Mouse (Mus musculus): ENCODE measurements around the gene Rab9b.
A peak's percentile ranks its signal among the peaks of the same experiment; 100 is the strongest.

The Rab9b gene

GRCm38 (mm10) chrX:136868061-136869040 is at the start of gene Rab9b:
Rab9b (minus strand) TSS chrX:136868755.
- DNase-seq (ENCODE audit: low read depth), result no peak

GRCm38 (mm10) chrX:136904369-136904768 is 35.8 kb upstream of the Rab9b start:
- DNase-seq (ENCODE audit: low read depth), result peak; percentile 1

- peak; percentile 53 for DNase-seq (ENCODE audit: low read depth)
Observed at GRCm38 (mm10) chrX:136895757-136896156, 27.2 kb upstream of the Rab9b start.

GRCm38 (mm10) chrX:136850300-136850699 is 18.3 kb downstream of the Rab9b start:
- DNase-seq (ENCODE audit: low read depth), result peak; percentile 47

DNA sequence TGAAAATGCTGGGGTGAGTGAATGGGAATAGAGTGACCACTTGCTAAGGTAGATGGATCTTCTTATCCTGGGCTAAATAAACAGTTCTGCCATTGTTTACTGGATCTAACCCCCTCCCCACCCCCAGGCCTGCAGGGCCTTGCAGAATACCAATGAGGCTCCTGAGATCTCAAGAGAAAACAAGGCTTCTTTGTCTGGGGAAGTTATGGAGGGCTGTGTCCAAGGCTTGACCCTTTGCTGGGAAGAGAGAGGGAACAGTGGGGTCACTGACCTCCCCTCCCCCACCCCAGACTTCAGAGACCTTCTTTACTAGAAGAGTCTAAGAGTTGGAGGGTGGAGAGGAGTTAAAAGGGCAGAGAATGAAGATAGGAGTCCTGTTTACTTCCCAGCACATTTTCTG is 39.9 kb downstream of the Rab9b start:
- DNase-seq (ENCODE audit: low read depth), result no peak

DNA sequence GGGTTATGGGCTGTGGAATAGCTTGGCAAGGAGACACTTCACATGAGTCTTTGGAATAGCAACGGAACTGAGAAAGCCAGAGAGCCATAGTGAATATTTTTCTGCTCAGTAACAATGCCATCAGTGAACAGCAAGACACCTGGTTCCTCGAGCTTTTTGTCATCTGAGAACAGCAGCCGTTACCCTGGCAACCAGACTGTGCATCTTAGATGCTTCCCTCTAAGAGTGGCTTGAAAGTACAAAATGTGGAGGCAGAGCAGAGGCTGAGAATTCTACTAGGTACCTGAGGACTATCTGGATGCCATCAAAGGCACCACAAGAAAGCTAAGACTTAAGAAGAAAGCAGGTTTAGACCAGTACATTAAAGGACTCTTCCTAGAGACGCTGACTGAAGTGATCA is 43.5 kb downstream of the Rab9b start:
- no peak for DNase-seq (ENCODE audit: low read depth)

- no peak for DNase-seq (ENCODE audit: low read depth)
Observed at GRCm38 (mm10) chrX:136822371-136822770, 46.2 kb downstream of the Rab9b start, which contains the start of gene Plp1. Plp1 (plus strand) TSS chrX:136822671.

GRCm38 (mm10) chrX:136820250-136820649 is 48.3 kb downstream of the Rab9b start:
- DNase-seq (ENCODE audit: low read depth), result peak; percentile 83

GRCm38 (mm10) chrX:136819752-136820151 is 48.8 kb downstream of the Rab9b start:
- peak; percentile 2 for DNase-seq (ENCODE audit: low read depth)

Measured in NIH3T3 (cell line).